Mouse (Mus musculus): ENCODE results near the gene Hacd2.
A peak's percentile ranks its signal among the peaks of the same experiment; 100 is the strongest.

Hacd2 gene

GRCm38 (mm10) chr16:35055194-35055506, 32.9 kb downstream of the Hacd2 start:
- DNase-seq (ENCODE audit: low read depth) = no peak

- no peak for DNase-seq (ENCODE audit: low read depth)
Observed at GRCm38 (mm10) chr16:35055861-35056260, 33.6 kb downstream of the Hacd2 start.

GRCm38 (mm10) chr16:35056306-35056705, 34.1 kb downstream of the Hacd2 start:
- peak; percentile 50 for DNase-seq (ENCODE audit: low read depth)

GRCm38 (mm10) chr16:35056786-35057185, 34.6 kb downstream of the Hacd2 start:
- DNase-seq (ENCODE audit: low read depth) = no peak

GRCm38 (mm10) chr16:35061017-35061416, 38.8 kb downstream of the Hacd2 start:
- DNase-seq (ENCODE audit: low read depth) = no peak

- DNase-seq (ENCODE audit: low read depth) = no peak
Observed at GRCm38 (mm10) chr16:35065724-35066123, 43.5 kb downstream of the Hacd2 start.

GRCm38 (mm10) chr16:35067095-35067494, 44.9 kb downstream of the Hacd2 start:
- DNase-seq (ENCODE audit: low read depth) = no peak

GRCm38 (mm10) chr16:35067631-35068030, 45.4 kb downstream of the Hacd2 start:
- no peak for DNase-seq (ENCODE audit: low read depth)

- no peak for DNase-seq (ENCODE audit: low read depth)
Observed at GRCm38 (mm10) chr16:35068886-35069285, 46.7 kb downstream of the Hacd2 start.

GRCm38 (mm10) chr16:35074436-35074835, 52.2 kb downstream of the Hacd2 start:
- DNase-seq (ENCODE audit: low read depth) = no peak

- DNase-seq (ENCODE audit: low read depth) = no peak
Observed at GRCm38 (mm10) chr16:35075643-35076042, 53.4 kb downstream of the Hacd2 start.

- DNase-seq (ENCODE audit: low read depth) = no peak
Observed at GRCm38 (mm10) chr16:35093500-35093899, 71.3 kb downstream of the Hacd2 start.

GRCm38 (mm10) chr16:35097870-35098530, 75.8 kb downstream of the Hacd2 start:
- no peak for DNase-seq (ENCODE audit: low read depth)

GRCm38 (mm10) chr16:35101751-35102420, 79.7 kb downstream of the Hacd2 start:
- DNase-seq (ENCODE audit: low read depth) = no peak

GRCm38 (mm10) chr16:35102866-35103620, 80.8 kb downstream of the Hacd2 start:
- no peak for DNase-seq (ENCODE audit: low read depth)

- DNase-seq (ENCODE audit: low read depth) = no peak
Observed at GRCm38 (mm10) chr16:35107985-35108384, 85.8 kb downstream of the Hacd2 start.

- no peak for DNase-seq (ENCODE audit: low read depth)
Observed at GRCm38 (mm10) chr16:35109156-35109555, 86.9 kb downstream of the Hacd2 start.

GRCm38 (mm10) chr16:35109656-35110291, 87.5 kb downstream of the Hacd2 start:
- no peak for DNase-seq (ENCODE audit: low read depth)

GRCm38 (mm10) chr16:35110410-35111142, 88.3 kb downstream of the Hacd2 start:
- peak; percentile 45 for DNase-seq (ENCODE audit: low read depth)

GRCm38 (mm10) chr16:35111143-35111620, 89.0 kb downstream of the Hacd2 start:
- no peak for DNase-seq (ENCODE audit: low read depth)

- DNase-seq (ENCODE audit: low read depth) = no peak
Observed at GRCm38 (mm10) chr16:35113496-35113895, 91.3 kb downstream of the Hacd2 start.
